Mouse (Mus musculus) layer of hippocampus, postnatal 14 days (tissue): ENCODE measurements around the gene Tspan14. TPM values are rescaled to one million over a fixed set of nuclear protein-coding genes. Genes with fewer than 3 reads are reported as not detected.
A peak's percentile ranks its signal among the peaks of the same experiment; 100 is the strongest.

Experiments
- DNase-seq, 2 experiments: peaks; one replicate each; pipeline ENCODE4 v3.0.0; 2021 to 2022; ENCODE audit warnings: low spot score in 2 of 2, mixed read lengths in 1 of 2
- total RNA-seq, 2 experiments: library from RNA; stranded (reverse); gene quantifications; 2 replicates each; pipeline ENCODE4 v1.2.3; 2021

The Tspan14 gene
- total RNA-seq, 2 experiments from 2014 or later: 34.5 to 35.5 TPM

DNA sequence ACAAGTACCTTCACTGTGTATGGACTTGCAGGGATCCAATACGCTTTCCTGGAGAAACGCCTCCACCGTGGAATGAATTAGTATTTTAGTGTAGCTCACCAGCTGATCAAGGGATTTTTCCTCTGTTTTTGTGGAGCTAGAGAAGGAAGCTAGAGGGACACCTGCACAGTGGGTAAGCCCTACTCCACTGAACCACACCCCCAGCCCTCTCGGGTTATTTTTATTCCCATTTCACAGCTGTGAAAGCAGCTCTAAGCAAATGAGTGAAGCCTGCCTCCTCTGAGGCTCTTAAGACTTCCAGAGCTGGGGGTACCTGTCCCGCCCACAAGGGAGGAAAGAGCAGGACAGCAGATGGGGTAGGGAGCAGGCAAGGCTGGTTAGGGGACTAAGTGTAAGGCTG, 13.2 kb downstream of the Tspan14 start:
- no peak for DNase-seq

DNA sequence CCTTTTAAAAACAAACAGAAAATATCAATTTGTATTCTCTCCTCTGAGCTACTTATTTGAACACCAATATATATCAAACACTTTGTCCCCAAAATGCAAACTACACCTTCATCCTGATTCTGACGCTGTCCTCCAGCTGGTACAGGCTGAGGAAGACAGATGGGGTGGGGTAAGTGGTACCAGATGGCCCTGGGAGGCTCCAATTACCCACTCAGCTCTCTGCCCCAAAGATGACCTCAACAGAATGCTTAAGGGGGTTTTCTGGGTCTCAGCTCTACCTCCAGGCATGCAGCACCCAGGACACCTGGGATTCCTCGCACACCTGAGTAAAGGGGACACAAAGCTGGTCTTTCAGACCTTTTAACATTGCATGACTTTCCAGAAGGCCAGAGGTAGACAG, 13.9 kb downstream of the Tspan14 start:
- peak in 1 of 2 experiments; percentile 39 for DNase-seq

DNA sequence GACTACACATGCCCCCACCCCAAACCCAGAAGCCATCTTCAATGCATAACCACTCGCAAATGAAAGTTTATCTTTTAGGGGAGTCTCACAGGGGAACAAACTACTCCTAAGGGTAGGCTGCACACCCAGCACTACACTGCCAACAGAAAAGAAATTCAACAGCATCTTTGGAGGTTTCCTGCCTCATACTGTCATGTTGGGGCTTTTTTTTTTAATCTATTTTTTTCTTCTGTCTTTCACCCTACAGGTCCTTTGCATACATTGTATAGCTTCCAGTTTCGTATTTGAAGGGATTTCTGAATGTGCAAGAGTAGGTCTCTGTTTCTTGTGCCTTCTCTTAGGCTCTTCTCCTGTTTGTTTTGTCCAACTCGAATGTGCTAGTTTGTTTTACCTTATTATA, 14.3 kb downstream of the Tspan14 start:
- DNase-seq: no peak

DNA sequence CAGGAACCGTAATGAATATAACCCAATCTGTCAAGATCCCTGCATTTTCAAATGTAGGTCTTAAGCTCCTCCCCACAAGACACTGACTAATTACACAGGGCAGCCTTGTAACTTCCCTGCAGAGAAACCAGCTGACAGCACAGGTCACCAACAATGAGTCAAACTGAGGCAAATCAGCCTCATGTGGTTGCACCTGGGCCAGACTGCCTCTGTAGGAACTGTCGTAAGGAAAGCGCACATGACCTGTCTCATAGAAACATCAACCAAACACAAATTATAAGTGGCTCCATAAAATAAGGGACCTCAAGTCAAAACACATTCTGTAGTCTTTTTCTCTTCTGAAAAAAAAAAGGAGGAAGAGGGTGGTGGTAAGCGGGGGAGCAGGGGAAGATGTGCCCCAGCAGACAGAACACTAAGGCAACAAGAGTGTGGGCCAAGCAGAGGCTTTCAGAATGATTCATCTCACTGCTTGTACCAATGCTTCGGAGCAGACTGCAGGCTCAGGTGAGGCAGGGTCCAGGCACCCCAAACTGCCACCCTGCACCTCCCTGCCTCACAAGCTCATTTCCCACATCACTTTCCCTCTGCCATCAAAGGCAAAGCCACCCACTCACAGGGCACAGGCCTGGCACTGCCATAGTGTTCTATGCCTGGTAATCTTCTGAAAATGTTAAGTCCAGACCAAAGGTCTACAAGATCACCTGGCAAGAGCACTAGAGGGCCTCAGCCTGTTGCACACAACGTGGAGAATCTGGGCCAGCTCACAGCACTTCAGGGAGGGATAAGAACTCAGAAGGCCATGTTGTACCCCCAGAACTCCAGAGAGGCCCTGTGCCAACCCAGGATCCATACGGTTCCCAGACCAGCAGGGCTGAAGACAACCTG, 16.6 kb downstream of the Tspan14 start:
- DNase-seq: no peak

DNA sequence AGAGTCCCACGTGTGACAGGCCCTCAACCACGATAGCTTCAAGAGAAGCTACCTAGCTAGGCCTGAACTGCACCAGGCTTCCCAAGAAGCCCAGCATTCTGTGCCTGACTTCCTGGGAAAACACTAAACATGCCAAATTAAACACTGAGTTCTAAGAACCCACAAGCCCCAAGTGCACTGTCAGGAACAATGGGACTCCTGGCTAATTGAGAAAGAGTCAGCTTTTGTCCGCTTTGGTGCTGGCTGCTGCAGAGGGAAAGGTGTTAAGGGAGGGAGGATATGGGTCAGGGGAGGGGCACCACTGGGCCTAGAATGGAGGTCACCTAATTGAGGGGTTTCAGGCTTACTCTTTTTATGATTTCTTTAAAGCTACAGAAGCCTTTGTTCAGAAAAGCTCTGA, 17.6 kb downstream of the Tspan14 start:
- no peak for DNase-seq

DNA sequence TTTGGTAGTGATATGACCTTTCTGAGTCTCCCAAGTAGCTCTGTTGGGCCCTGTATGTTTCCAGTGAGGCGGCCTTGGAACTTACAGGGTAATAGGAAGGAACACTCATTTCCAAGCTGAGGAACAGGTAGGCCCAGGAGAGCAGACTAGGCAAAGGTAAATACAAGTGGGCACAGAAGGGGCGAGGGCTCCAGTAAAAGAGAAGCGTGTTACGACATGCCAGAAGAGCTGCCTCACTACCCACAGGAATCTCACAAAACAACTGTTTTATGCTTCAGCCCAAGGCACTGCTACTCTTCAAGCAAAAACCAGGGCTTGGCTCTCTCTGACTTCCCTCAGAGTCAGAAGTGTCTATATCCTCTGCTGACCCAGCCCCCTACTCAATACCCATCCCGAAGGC, 18.1 kb downstream of the Tspan14 start:
- DNase-seq: no peak

DNA sequence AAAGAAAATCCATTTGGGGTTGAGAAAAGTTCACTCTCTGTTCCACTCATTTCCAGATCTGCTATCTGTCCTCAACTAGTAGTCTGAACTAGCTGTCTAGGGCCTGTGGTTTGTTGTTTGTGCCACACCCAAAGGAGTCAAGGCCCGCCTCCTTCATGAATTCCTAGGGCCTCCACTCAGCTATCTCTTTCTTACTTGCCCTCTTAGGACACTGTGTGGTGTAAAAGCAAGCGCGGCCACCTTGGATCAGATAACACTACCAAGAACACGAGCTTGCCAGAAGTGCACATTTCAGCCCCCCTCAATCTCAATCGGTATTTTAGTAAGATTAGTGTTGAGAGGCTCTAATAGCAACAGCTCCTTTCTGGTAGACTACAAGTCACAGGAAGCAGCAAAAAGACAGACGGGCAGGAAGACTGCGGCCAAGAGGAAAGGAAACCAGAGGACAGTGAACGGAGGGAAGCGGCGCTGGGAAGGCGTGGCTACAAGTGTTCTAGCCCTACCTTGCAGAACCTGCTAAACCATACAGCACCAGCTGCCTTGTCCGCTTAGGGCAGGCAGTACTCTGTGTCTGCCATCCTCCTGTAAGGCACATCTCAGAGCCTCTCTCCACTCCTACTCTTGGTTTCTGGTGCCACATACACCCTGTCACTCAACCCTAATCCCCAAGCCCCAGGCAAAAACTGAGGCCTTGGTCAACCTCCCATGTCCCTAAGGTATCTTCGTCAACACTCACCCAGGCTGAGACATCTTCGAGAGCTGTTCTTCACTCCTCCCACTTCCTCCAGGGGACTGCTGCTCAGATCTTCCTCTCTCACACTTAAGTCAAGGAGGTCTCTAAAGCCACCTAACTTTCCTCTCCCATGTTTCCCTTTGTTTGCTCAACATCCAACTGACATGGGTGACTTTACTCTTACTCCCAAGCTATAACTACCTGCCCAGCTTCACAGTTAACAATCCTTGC, 18.9 kb downstream of the Tspan14 start:
- no peak for DNase-seq

DNA sequence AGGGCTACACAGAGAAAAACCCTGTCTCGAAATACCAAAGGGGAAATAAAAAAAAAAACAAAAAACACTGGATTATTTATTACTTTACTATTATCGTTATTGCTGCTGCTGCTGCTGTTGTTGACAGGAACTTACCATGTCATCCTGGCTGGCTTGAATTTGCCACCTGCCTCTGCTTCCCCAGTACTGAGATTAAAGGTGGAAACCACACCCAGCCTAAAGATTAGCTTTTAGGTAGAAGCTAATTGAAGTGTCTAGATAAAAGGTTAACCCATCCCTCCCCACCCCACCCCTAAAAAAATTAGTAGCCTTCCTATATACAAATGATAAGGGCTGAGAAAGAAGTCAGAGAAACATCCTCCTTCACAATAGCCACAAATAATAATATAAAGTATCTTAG, 22.8 kb downstream of the Tspan14 start:
- no peak for DNase-seq

DNA sequence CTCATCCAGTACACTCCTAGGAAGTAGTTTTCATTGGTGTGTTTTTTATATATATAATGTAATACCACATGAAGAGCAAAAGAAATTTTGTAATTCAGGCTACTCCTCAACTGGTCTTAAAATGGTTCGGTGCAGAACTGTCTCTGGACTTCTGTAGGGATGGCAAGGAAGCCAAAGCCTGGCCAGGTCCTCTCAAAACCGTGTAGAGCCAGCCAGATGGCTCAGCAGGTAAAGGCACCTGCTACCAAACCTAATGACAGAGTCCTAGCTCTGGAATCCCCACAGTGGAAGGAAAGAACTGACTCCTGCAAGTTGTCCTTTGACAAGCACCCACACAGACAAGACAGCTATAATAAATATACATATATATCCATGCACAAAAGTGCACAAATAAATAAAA, 24.2 kb downstream of the Tspan14 start:
- DNase-seq: no peak

DNA sequence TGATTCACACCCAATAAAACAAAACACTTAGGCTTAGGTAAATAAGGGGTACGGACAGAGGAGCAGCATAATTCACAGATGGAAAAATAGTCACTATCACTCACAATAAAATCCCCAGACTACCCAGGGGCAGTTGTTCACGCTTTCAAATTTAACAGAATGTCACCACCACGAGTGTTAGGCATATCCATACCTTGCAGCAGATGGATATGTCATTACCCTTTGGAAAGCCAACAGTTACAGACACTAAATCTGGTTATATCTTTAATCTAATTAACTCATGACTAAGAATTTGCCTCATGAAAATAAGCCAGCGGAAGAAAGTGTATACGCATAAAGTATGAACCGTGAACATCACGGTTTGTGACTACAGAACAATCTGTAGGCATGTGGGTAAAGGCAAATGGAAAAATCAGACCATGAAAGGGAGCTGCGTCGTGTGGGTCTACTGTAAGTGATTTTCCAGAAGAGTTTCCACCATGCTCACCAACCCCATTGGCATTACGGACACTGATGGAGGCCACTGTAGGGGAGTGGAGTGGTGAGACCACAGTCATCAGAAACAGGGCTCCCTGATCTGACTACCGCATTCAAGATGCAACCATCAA, 28.1 kb downstream of the Tspan14 start:
- no peak for DNase-seq

DNA sequence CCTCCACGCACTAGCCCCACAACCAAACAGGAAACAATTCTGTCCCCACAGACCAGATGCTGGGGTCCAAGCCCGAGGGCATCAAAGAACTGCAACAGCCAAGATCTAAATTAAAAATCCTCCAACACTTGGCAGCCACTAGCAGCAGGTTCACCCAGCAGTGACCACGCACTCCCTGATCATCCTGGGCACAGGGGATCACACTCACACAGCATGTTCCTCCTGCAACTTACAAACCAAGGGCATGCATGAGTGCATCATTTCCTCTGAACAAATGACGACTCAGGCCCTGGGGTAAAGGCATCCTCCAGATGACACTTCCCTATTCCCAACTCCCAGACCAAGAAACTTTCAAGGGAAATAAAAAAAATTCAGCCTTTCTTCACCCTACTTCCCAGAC, 29.6 kb downstream of the Tspan14 start:
- no peak for DNase-seq

DNA sequence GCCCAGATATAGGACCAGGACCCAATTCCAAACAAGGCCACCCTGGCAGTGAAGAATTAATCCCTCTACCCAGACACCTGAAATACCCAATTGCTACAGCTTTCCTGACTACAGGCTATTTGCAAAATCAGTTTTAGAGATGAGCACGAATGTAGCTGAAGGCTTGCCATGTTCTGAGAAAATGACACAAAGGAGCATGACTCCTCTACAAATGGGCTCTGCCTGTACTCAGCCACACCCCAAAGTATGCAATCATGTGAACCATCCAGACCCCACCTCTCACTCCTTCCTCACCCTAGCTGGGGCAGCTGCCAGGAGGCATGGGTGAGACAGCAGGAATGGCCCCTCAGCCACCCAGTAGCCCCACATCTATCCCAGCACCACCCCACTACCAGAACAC, 31.1 kb downstream of the Tspan14 start:
- no peak for DNase-seq

DNA sequence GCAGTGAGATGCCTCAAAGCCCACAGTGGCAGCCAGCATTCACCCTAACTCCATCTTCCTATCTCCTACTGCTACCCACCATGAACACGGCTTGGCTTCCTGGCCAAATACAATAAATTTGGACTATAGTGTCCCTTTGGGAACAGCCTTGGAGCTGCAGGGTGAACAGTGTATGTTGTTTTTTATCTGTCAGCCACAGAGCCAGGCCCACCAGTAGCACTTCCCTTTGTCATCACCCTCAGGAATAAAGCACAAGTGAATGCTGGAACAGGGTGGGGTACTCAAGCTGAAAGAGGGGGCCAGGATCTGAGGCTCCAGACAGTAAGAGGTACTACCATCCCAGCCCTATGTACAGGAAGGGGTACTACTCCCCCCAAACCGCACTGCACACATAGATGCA, 31.6 kb downstream of the Tspan14 start:
- no peak for DNase-seq

DNA sequence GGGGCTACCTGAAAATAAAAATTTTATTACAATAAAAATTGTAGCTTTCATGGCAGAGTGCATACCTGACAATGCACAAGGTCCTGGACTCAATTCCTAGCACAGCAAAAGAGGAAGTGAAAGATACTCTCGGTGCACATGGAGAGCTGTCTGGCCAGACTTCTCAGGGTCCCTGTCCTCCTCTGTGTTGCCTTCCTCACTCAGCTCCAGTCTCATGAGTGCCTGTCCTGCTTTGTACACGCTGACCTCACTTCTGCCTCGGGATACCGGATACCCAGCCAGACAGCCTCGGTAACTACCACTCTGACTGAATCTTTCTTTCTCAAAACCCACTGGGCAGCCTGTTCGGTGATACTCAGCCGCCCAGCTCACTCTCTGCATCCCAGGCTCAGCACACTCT, 33.3 kb downstream of the Tspan14 start:
- no peak for DNase-seq

DNA sequence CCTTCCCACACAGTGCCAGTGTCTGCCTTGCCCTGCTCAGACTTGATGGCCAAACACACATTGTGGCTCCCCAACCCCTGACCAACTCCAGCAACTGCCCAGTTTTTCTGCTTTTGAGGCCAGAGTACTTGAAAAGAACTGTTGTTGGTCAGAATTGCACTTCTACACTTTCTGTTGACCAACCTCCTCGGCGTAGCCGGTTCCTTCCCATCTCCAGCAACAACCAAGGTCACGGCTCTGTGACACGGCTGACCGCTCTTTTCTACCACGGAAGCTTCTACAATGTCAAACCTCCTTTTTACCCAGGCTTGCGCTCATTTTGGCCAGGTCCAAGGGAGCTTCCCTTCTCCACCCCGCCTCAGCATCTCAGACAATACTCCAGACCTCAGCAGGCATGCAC, 34.4 kb downstream of the Tspan14 start:
- DNase-seq: no peak

DNA sequence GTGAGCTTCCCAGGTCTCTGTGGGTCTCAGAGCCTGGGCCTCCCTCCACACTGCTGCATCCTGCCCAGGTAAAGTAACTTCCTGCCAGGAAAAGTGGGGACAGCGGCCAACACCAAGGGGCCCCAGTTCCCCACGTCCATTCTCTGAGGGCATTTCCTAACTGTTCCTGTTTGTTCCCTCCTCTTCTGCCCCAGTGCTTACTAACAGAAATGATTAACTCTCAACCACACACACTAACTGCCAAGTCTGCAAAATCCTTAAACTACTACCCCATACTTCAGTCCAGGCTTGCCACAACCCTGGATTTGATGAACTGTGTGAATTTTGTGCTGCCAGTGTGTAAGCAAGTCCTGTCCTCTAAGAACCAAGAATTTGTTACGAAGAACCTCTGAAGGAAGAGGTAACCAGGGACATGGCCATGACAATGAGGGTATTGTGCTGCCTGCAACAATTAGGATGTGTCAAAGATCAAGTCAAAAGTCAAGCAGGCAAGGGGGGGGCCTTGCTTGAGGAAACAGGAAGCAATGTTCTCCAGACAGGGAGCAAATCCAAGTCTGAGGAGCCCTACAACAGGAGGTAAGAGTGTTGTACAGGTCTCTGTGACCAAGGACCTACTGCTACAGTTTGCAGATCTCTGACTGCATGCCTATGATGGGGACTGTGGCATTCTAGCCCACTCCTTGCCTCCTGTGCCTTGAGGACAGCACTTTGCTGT, 35.3 kb downstream of the Tspan14 start:
- DNase-seq: no peak

DNA sequence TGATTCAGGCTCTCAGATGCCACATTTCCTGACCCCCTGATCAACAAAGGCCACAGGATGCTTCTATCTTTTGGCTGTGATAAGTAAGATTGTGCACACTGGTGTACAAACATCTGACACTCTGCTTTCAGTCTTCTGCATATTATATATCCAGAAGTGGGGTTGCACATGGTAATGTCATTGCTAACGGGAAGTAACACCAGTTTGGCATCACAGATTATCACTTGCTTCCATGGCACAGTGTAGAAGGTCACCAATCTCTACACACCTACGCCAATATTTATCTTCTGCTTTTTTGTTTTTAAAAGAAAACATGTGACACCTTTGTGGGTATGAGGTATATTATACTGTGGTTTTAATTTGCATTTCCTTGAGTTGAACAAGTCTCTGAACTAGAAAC, 36.7 kb downstream of the Tspan14 start:
- DNase-seq: no peak

DNA sequence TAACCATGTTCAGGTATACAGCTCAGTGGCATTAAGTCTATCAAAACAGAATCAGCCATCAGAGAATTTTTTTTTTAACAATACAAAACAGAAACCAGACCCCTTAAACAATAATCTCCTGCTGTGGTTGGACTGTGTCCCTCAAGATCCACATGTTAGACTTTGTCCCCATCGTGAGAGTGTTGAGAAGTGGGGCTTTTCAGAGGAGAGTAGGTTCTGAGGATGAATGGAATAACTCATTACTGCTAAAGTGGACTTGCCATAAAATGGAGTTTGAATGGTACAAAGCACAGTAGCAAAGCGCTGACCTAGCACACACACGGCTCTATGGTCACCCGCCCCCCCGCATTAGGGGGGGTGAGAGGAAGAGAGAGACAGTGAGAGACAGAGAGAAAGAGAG, 37.7 kb downstream of the Tspan14 start:
- no peak for DNase-seq

DNA sequence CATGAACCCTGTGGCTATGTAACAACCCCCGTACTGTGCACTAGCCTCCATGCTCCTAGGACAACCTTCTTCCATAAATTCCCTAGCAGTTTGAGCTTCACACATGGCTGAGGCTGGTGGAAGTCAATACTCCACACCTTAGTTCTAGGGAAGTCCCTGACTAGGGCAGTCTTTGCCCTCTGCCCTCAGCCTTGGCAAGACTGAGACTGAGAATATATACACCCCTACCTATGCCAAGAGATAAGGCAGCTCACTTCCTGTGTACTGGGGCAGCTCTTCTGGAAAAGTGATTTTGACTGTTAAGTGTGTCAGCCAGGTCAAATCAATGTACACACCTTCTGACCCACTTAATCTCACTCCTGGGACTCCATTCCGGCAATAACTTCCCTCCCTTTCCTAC, 39.6 kb downstream of the Tspan14 start:
- DNase-seq: no peak

DNA sequence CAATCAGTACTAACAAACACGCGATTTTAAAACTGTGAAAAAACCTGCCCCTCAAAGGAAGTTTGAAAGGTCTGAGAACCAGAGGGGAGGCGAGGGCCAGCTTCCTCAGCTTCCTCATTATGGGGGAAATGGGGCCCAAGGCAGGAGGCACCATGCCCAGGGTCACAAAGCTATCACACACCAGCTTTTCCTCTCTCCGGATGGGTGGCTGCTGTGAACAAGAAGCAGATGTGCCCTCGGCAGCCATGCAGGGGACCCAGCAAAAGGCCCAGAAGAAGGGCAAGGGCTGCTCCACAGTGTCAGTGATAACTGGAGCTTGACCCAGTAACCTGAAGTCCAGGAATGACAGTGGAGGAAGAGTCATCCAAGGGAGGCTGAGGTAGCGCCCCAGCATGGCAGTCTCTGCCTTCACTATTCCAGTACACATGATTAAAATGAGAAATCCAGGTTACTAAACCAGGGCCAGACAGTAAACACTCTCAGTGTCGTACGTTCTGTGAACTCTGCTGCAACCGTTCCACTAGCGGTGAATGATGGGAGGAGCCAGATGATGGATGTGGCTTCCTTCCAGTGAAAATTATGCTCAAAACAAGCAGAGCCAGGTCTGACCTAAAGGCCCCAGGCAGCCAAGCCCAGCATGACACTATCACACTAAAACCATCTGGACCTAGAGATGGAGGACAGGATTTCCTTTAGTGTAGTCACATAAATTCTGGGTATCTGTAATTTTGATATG, 42.1 kb downstream of the Tspan14 start:
- no peak for DNase-seq
